Mouse (Mus musculus) lung, postnatal 0 days (tissue): ENCODE results near the gene Srsf2.

Source experiments
- CTCF ChIP-seq: IDR thresholded peaks from 2 replicates; pipeline ENCODE4 v1.5.1; 2016; ENCODE audit warnings: antibody characterized with exemption, mild to moderate bottlenecking
- EP300 ChIP-seq: IDR thresholded peaks from 2 replicates; pipeline ENCODE4 v1.6.1; 2016; ENCODE audit warnings: antibody characterized with exemption, mild to moderate bottlenecking, control low read depth

DNA sequence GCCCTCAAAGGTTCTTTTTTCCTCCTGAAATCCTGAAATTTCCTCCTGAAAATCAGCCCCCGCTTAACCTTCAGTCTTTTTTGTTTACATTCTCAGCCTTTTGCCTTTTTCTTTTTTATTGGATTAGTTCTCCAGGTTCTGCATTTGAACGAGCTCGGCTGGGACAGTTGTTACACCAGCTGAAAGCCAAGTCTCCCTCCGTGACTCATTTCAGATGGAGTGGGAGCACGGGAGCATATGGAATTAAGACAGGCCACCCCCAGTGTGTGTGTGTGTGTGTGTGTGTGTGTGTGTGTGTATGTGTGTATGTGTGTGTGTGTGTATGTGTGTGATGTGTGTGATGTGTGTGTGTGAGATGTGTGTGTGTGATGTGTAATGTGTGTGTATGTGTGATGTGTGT, 28.5 kb upstream of the Srsf2 start:
- TF ChIP-seq EP300 (no peak), CTCF (no peak)
